Mouse (Mus musculus) cerebellum, adult 2 months (tissue): ENCODE results near the gene Pmel.

ENCODE experiments used
- CTCF ChIP-seq: fragments of 200-500 bp; IDR thresholded peaks from 2 replicates; pipeline ENCODE4 v1.5.1; 2011; ENCODE audit warnings: low read depth, mild to moderate bottlenecking, control low read depth, low read length, moderate library complexity, borderline replicate concordance; ENCODE audit not compliant: insufficient read depth
- POLR2A ChIP-seq: fragments of 200-500 bp; IDR thresholded peaks from 2 replicates; pipeline ENCODE4 v1.6.1; 2011; ENCODE audit warnings: low read length, control low read depth, borderline replicate concordance; ENCODE audit not compliant: insufficient read depth

GRCm38 (mm10) chr10:128695411-128695991, 8.5 kb upstream of the Pmel start:
- no peak for TF ChIP-seq POLR2A
- no peak for TF ChIP-seq CTCF
